Mouse (Mus musculus) E14TG2a.4 (cell line): ENCODE measurements around the gene Ercc1.

Experiments used
- CTCF ChIP-seq: conservative IDR thresholded peaks from 2 replicates; pipeline ENCODE4 v1.5.1; 2014; ENCODE audit warnings: low read length
- NANOG ChIP-seq: IDR thresholded peaks from 2 replicates; pipeline ENCODE4 v1.6.1; 2014; ENCODE audit warnings: borderline replicate concordance, low read length, mixed read lengths

DNA sequence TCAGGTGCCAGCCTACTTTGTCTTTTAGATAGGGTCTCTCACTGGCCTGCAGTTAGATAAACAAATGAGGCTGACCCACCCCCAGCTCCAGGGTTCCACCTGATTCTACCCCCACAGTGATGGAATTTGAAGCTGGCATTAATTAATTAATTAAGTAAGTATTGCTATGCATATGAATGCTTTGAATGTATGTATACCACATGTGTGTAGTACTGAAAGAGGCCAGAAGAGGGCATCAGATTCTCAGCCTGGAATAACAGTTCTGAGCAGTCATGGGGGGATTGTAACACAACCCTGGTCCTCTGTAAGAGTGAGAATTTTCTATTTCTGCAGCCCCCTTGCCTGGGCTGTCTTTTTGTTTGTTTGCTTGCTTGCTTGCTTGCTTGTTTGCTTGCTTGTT is 16.2 kb upstream of the Ercc1 start:
- TF ChIP-seq CTCF (peak; percentile 69), NANOG (no peak)
